Mouse (Mus musculus): ENCODE measurements around the gene Ift27.

- TF ChIP-seq POLR2A (IDR thresholded peaks at IDR 0.05; ENCODE audit: borderline replicate concordance, extremely low read depth, insufficient read depth, insufficient read length, poor library complexity, severe bottlenecking) (no peak), CTCF (IDR thresholded peaks at IDR 0.05; ENCODE audit: borderline replicate concordance, extremely low read depth, insufficient read depth, insufficient read length) (no peak)
Observed at GRCm38 (mm10) chr15:78177257-78177656, 3.4 kb upstream of the Ift27 start.
